Mouse (Mus musculus) thymus, postnatal 14 days (tissue): Measurements from ENCODE around the gene Bspry.
"Not testable (repeated sequence)": the region's sequence is repeated elsewhere in the genome, so short reads cannot be mapped to it uniquely, and the experiment has no call there.

Experiments used
- DNase-seq: peaks from one replicate; pipeline ENCODE4 v3.0.0; 2021

Gene Bspry

GRCm38 (mm10) chr4:62479937-62480708 lies at the start of gene Bspry:
Bspry (plus strand) TSS chr4:62480053.
- DNase-seq = peak; percentile 74

- no peak for DNase-seq
These were observed 49.2 kb upstream of the Bspry start for GRCm38 (mm10) chr4:62430678-62431077.

- no peak for DNase-seq
These were observed 48.3 kb upstream of the Bspry start for GRCm38 (mm10) chr4:62431522-62431921.

GRCm38 (mm10) chr4:62433939-62434870 lies 45.6 kb upstream of the Bspry start:
- DNase-seq = no peak

- no peak for DNase-seq
These were observed 44.8 kb upstream of the Bspry start, which contains the start of gene Rnf183 for GRCm38 (mm10) chr4:62435081-62435480. Rnf183 (minus strand) TSS chr4:62435252.

- DNase-seq = no peak
These were observed 42.5 kb upstream of the Bspry start for GRCm38 (mm10) chr4:62437256-62437778.

GRCm38 (mm10) chr4:62437871-62438270 lies 42.0 kb upstream of the Bspry start:
- no peak for DNase-seq

GRCm38 (mm10) chr4:62439793-62440192 lies 40.1 kb upstream of the Bspry start:
- DNase-seq = no peak

- no peak for DNase-seq
These were observed 39.3 kb upstream of the Bspry start for GRCm38 (mm10) chr4:62440544-62440943.

- no peak for DNase-seq
These were observed 38.9 kb upstream of the Bspry start for GRCm38 (mm10) chr4:62440986-62441385.

GRCm38 (mm10) chr4:62454995-62455394 lies 24.9 kb upstream of the Bspry start:
- peak; percentile 51 for DNase-seq

- DNase-seq = no peak
These were observed 20.8 kb upstream of the Bspry start for GRCm38 (mm10) chr4:62459081-62459480.

- no peak for DNase-seq
These were observed 19.5 kb upstream of the Bspry start for GRCm38 (mm10) chr4:62460348-62460747.

- no peak for DNase-seq
These were observed 16.7 kb upstream of the Bspry start for GRCm38 (mm10) chr4:62463124-62463523.

- DNase-seq = no peak
These were observed 11.7 kb upstream of the Bspry start for GRCm38 (mm10) chr4:62468158-62468557.

- peak; percentile 86 for DNase-seq
These were observed 9.2 kb upstream of the Bspry start, which contains the start of gene Wdr31 for GRCm38 (mm10) chr4:62470598-62471051. Wdr31 (minus strand) TSS chr4:62470896.

GRCm38 (mm10) chr4:62472071-62472470 lies 7.8 kb upstream of the Bspry start:
- no peak for DNase-seq

GRCm38 (mm10) chr4:62475131-62475530 lies 4.7 kb upstream of the Bspry start:
- peak; percentile 57 for DNase-seq

- peak; percentile 49 for DNase-seq
These were observed 4.1 kb upstream of the Bspry start for GRCm38 (mm10) chr4:62475793-62476192.

- no peak for DNase-seq
These were observed 2.2 kb upstream of the Bspry start for GRCm38 (mm10) chr4:62477542-62478244.

GRCm38 (mm10) chr4:62479593-62479936 lies 288 bp upstream of the Bspry start:
- not testable (repeated sequence) for DNase-seq

GRCm38 (mm10) chr4:62480709-62481605 lies 1.1 kb downstream of the Bspry start:
- no peak for DNase-seq
